Mouse (Mus musculus) kidney, embryonic 14.5 days (tissue): ENCODE results near the gene Fam98c. TPM values are rescaled to one million over a fixed set of nuclear protein-coding genes. Genes with fewer than 3 reads are reported as not detected.

Experiments used
- ATAC-seq: fragments of 200-750 bp; cut with Nextera tagmentation; 2 replicates; pipeline ENCODE4 v1.8.0; 2017; ENCODE audit warnings: moderate number of reproducible peaks, mild to moderate bottlenecking, moderate TSS enrichment, moderate library complexity; ENCODE audit not compliant: low FRiP score, low TSS enrichment
- H3K27ac ChIP-seq: fragments of 300-500 bp; sonication (generic); 2 replicates; pipeline ENCODE4 v1.5.1; 2014; ENCODE audit warnings: low read depth, mild to moderate bottlenecking, low read length, moderate library complexity, mixed read lengths
- H3K27me3 ChIP-seq: fragments of 300-500 bp; sonication (generic); 2 replicates; pipeline ENCODE4 v1.6.1; 2014; ENCODE audit warnings: mild to moderate bottlenecking, low read length; ENCODE audit not compliant: control insufficient read depth, insufficient read depth
- H3K36me3 ChIP-seq: fragments of 300-500 bp; sonication (generic); 2 replicates; pipeline ENCODE4 v1.6.1; 2014; ENCODE audit warnings: low read length, mixed read lengths; ENCODE audit not compliant: control insufficient read depth, insufficient read depth
- H3K4me1 ChIP-seq: fragments of 300-500 bp; sonication (generic); 2 replicates; pipeline ENCODE4 v1.6.1; 2014; ENCODE audit warnings: low read length, mixed read lengths; ENCODE audit not compliant: control insufficient read depth, insufficient read depth
- H3K4me2 ChIP-seq: fragments of 300-500 bp; sonication (generic); replicated peaks from 2 replicates; pipeline ENCODE4 v1.6.1; 2014; ENCODE audit warnings: low read depth, mild to moderate bottlenecking, low read length
- H3K4me3 ChIP-seq: fragments of 300-500 bp; sonication (generic); 2 replicates; pipeline ENCODE4 v1.5.1; 2014; ENCODE audit warnings: mild to moderate bottlenecking, low read length
- H3K9ac ChIP-seq: fragments of 300-500 bp; sonication (generic); 2 replicates; pipeline ENCODE4 v1.6.1; 2014; ENCODE audit warnings: low read depth, mild to moderate bottlenecking, low read length, moderate library complexity
- H3K9me3 ChIP-seq: fragments of 300-500 bp; sonication (generic); 2 replicates; pipeline ENCODE4 v1.6.1; 2016; ENCODE audit warnings: low read length; ENCODE audit not compliant: control insufficient read depth
- WGBS: fragments of 180-500 bp; shearing (Covaris S2); extraction: QIAGEN DNeasy Blood & Tissue Kit; methylation state at CpG from one replicate; pipeline ENCODE4 v1.1.7; 2014; 5-methylcytosine and 5-hydroxymethylcytosine counted together
- polyA plus RNA-seq: library from polyadenylated mRNA; unstranded; fragments of >200 nt; fragmentation: Nextera tagmentation; extraction: Ambion mirVana; gene quantifications from 2 replicates; pipeline ENCODE4 v1.2.1, GENCODE M21; 2014

Fam98c gene
- polyA plus RNA-seq, 1 experiment from 2014 or later = 13.9 TPM

DNA sequence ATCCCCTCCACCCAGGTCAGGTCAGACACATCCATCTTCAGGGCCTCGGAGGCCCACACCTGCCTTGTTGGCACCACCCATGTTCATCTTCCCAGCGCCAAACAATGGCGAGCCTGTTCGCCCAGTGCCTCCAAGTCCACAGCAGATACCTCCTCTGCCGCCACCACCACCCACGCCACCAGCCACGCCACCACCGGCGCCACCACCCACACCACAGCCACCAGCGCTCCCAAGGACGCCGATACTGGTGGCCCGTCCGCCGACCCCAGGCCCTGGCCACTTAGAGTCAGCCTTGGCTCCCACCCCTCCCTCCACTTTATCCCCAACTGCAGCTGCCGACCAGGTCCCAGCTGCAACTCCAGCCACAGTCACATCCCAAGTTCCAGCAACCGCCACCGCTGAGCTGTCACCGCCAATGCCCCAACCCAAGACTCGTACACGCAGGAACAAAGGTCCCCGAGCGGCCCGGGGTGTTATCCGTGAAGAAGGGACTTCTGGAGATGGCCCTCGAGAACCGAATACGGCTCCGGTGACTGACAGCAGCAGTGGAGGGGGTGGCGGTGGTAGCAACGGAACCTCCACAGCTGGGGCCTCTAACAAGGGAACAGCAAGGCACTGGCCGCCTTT is 16.5 kb upstream of the Fam98c start:
- 48% methylated on average over 32 of the region's 32 CpGs for WGBS
- Histone ChIP-seq H3K4me1 (peaks cover 28% of the 10 kb centered on the region), H3K27me3 (peaks cover 32% of the 10 kb centered on the region), H3K9ac (no peak overlapping the region), H3K4me2 (no peak overlapping the region), H3K36me3 (peaks cover 39% of the 10 kb centered on the region), H3K4me3 (no peak overlapping the region), H3K9me3 (no peaks in the 10 kb centered on the region), H3K27ac (no peak overlapping the region)
- no peak for ATAC-seq

- H3K27ac ChIP-seq = no peak overlapping the region
- H3K27me3 ChIP-seq = peaks cover 32% of the 10 kb centered on the region
- peaks cover 28% of the 10 kb centered on the region for H3K4me1 ChIP-seq
- WGBS = 4% methylated on average over 33 of the region's 34 CpGs
- H3K4me3 ChIP-seq = peak overlapping the region; percentile 65
- ATAC-seq = no peak
- peaks cover 33% of the 10 kb centered on the region for H3K36me3 ChIP-seq
- peak overlapping the region; percentile 77 for H3K4me2 ChIP-seq
- peak overlapping the region; percentile 42; the same call in 1 of the 2 replicates for H3K9ac ChIP-seq
- no peaks in the 10 kb centered on the region for H3K9me3 ChIP-seq
Measured at GRCm38 (mm10) chr7:29171562-29172097, 15.6 kb upstream of the Fam98c start.

- peaks cover 32% of the 10 kb centered on the region for H3K27me3 ChIP-seq
- peaks cover 28% of the 10 kb centered on the region for H3K4me1 ChIP-seq
- peaks cover 26% of the 10 kb centered on the region for H3K36me3 ChIP-seq
- H3K4me3 ChIP-seq = peak overlapping the region; percentile 65
- H3K9me3 ChIP-seq = no peaks in the 10 kb centered on the region
- peak overlapping the region; percentile 42; the same call in 1 of the 2 replicates for H3K9ac ChIP-seq
- 2% methylated on average over 43 of the region's 43 CpGs for WGBS
- peak overlapping the region; percentile 77 for H3K4me2 ChIP-seq
- no peak for ATAC-seq
- no peak overlapping the region for H3K27ac ChIP-seq
Measured at GRCm38 (mm10) chr7:29170755-29171561, 14.9 kb upstream of the Fam98c start.

GRCm38 (mm10) chr7:29170066-29170754 is 14.2 kb upstream of the Fam98c start, which contains the start of the genes Ggn and Spred3:
TSS of gene Ggn (plus strand) at chr7:29170210.
TSS of gene Spred3 (minus strand) at chr7:29170411.
- Histone ChIP-seq H3K4me2 (peak within 1 kb of the TSS; percentile 77), H3K27me3 (peaks cover 32% of the 10 kb centered on the region), H3K4me3 (peak within 1 kb of the TSS; percentile 65), H3K9me3 (no peaks in the 10 kb centered on the region), H3K9ac (peak within 1 kb of the TSS; percentile 66), H3K4me1 (peaks cover 28% of the 10 kb centered on the region), H3K36me3 (peaks cover 19% of the 10 kb centered on the region), H3K27ac (peak within 1 kb of the TSS; percentile 82)
- ATAC-seq = peak; percentile 78
- 1% methylated on average over 30 of the region's 30 CpGs for WGBS

DNA sequence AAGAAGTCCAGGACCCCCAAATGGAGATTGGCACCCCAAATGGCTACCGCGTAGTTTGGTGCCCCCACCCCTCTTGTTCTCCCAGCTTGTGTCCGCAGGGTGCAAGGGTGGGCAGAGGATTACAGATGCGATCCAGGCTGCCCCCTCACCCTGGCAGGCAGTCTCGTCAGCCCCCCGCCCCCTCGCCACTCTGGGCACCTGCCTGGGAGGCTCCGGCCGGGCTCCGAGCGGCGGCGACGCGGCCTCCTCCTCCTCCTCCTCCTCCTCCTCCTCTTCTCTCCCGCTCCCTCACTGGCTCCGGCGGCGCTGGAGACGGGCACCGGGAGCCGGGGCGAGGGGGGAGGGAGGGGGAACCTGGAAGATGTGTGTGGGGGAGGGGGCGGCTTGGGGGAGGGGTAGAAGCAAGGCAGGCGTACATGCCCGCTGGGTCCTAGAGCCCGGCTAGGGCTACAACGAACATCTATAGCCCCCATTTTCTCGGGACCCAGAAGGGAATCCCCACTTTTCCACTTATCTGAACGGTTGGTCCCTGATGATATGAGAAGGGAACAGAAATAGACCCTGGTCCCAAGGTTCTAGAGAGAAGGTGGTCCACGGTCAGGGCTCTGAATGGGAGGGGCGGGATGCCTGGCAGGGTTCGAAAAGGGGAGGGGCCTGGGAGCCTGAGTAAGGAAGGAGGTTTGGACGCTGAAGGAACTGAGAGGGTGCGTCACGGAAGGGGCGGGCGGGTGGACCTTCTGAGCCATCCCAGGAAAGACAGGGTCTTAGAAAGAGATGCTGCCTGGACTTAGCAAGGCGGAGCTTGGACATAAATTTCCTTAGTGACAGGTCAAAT is 13.4 kb upstream of the Fam98c start:
- H3K9me3 ChIP-seq = no peaks in the 10 kb centered on the region
- H3K27me3 ChIP-seq = peaks cover 28% of the 10 kb centered on the region
- H3K9ac ChIP-seq = peak overlapping the region; percentile 66
- ATAC-seq = peak; percentile 89
- peak overlapping the region; percentile 82 for H3K27ac ChIP-seq
- peak overlapping the region; percentile 65 for H3K4me3 ChIP-seq
- peak overlapping the region; percentile 77 for H3K4me2 ChIP-seq
- peaks cover 28% of the 10 kb centered on the region for H3K4me1 ChIP-seq
- under 1% methylated on average over 28 of the region's 39 CpGs for WGBS
- peaks cover 11% of the 10 kb centered on the region for H3K36me3 ChIP-seq

GRCm38 (mm10) chr7:29168791-29169230 is 12.8 kb upstream of the Fam98c start:
- Histone ChIP-seq H3K36me3 (peaks cover 5% of the 10 kb centered on the region), H3K9ac (peak overlapping the region; percentile 66), H3K9me3 (no peaks in the 10 kb centered on the region), H3K27ac (peak overlapping the region; percentile 82), H3K4me1 (peaks cover 28% of the 10 kb centered on the region), H3K4me3 (peak overlapping the region; percentile 65), H3K27me3 (peaks cover 25% of the 10 kb centered on the region), H3K4me2 (peak overlapping the region; percentile 77)
- WGBS = 0% methylated on average over 12 of the region's 14 CpGs
- ATAC-seq = no peak; the same call in 1 of the 2 replicates

DNA sequence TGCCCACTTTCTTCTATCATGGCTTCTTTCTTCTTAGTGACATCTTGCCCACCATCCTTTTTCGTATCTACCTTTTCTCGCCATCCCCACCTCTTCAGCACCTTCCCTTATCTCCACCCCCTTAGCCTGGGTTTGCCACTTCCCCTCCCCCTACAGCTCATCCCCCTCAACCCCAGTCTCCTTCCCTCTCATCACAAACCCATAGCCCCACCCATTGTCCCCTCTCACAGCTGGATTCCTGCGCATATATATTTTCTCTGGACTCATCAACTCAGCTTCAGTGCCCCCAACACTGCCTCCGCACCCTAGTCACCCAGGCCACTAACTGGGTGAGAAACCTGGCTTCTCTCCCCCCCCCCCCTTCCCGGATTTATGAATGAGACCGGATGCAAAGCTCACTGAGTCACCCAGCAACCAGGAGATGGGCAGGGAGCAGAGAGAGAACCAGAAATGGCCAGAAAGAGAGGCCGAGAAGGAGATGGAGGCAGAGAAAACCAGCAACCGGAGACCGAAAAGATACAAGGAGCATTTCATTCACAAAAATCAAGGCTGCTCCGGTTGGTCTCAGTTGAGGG is 12.2 kb upstream of the Fam98c start:
- no peaks in the 10 kb centered on the region; the same call in 1 of the 2 replicates for H3K36me3 ChIP-seq
- peak overlapping the region; percentile 66 for H3K9ac ChIP-seq
- ATAC-seq = no peak
- H3K27me3 ChIP-seq = peaks cover 19% of the 10 kb centered on the region
- peak overlapping the region; percentile 77 for H3K4me2 ChIP-seq
- no peak overlapping the region for H3K27ac ChIP-seq
- WGBS = 5% methylated on average over 10 of the region's 10 CpGs
- H3K4me3 ChIP-seq = peak overlapping the region; percentile 65
- H3K9me3 ChIP-seq = no peaks in the 10 kb centered on the region
- peaks cover 28% of the 10 kb centered on the region for H3K4me1 ChIP-seq

DNA sequence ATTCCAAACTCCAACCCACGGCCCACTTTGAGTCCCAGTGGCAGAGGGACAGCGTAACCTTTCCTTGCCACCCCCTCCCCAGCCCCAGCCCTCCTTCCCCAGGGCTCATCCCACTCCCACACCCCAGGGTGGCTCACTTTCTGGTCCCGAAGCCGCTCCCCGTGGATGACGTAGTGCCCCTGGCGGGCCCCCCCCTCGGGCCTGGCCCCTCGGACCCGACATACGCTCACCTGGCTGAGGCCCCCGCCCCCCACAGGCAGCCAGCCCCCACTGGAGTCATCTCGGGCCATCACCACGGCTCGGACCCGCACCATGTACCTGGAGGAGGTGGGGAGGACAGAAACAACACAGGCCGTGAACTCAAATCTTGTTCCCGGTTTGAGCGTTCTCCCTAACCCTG is 11.6 kb upstream of the Fam98c start:
- peaks cover 28% of the 10 kb centered on the region for H3K4me1 ChIP-seq
- H3K27me3 ChIP-seq = peaks cover 13% of the 10 kb centered on the region
- no peaks in the 10 kb centered on the region for H3K9me3 ChIP-seq
- H3K27ac ChIP-seq = no peak overlapping the region
- peak overlapping the region; percentile 65; the same call in 1 of the 2 replicates for H3K4me3 ChIP-seq
- H3K9ac ChIP-seq = no peak overlapping the region
- ATAC-seq = no peak
- H3K36me3 ChIP-seq = no peaks in the 10 kb centered on the region; the same call in 1 of the 2 replicates
- 19% methylated on average over 19 of the region's 19 CpGs for WGBS
- H3K4me2 ChIP-seq = peak overlapping the region; percentile 77
